Mouse (Mus musculus) ovary, postnatal 36 days (tissue): ENCODE measurements around the gene 1700003F12Rik.

Source experiments
- DNase-seq: peaks from one replicate; pipeline ENCODE4 v3.0.0; 2022; ENCODE audit warnings: low spot score, mixed read lengths

The 1700003F12Rik gene

GRCm38 (mm10) chr2:154576876-154577743 is 30.2 kb downstream of the 1700003F12Rik start:
- no peak for DNase-seq

GRCm38 (mm10) chr2:154577744-154578067 is 30.8 kb downstream of the 1700003F12Rik start:
- DNase-seq, result no peak

GRCm38 (mm10) chr2:154580586-154580985 is 33.7 kb downstream of the 1700003F12Rik start:
- DNase-seq, result no peak

- no peak for DNase-seq
These were observed 34.5 kb downstream of the 1700003F12Rik start for GRCm38 (mm10) chr2:154581421-154581820.

GRCm38 (mm10) chr2:154583906-154584872 is 37.3 kb downstream of the 1700003F12Rik start:
- DNase-seq, result no peak

GRCm38 (mm10) chr2:154584931-154585601 is 38.2 kb downstream of the 1700003F12Rik start:
- DNase-seq, result no peak

- peak; percentile 30 for DNase-seq
These were observed 39.5 kb downstream of the 1700003F12Rik start for GRCm38 (mm10) chr2:154586405-154586804.

GRCm38 (mm10) chr2:154589051-154589450 is 42.2 kb downstream of the 1700003F12Rik start:
- DNase-seq, result no peak

- no peak for DNase-seq
These were observed 44.4 kb downstream of the 1700003F12Rik start for GRCm38 (mm10) chr2:154591239-154591638.

- no peak for DNase-seq
These were observed 46.1 kb downstream of the 1700003F12Rik start for GRCm38 (mm10) chr2:154593025-154593424.

- DNase-seq, result no peak
These were observed 48.9 kb downstream of the 1700003F12Rik start for GRCm38 (mm10) chr2:154595775-154596174.

- no peak for DNase-seq
These were observed 50.5 kb downstream of the 1700003F12Rik start for GRCm38 (mm10) chr2:154597399-154597798.
